Mouse (Mus musculus) cortical plate, adult 2 months (tissue): ENCODE measurements at regions not wholly inside any gene's neighbourhood (a gene's known extent, or its start where the extent isn't known, plus 50 kb on each side); places are given as distances from the start of the nearest gene placed in this dataset.

Experiments used
- CTCF ChIP-seq: fragments of 200-500 bp; IDR thresholded peaks from 2 replicates; pipeline ENCODE4 v1.5.1; 2011; ENCODE audit warnings: mild to moderate bottlenecking, control low read depth, low read length; ENCODE audit not compliant: insufficient read depth; ENCODE audit errors: extremely low read depth
- POLR2A ChIP-seq: fragments of 200-500 bp; IDR thresholded peaks from 2 replicates; pipeline ENCODE4 v1.6.1; 2011; ENCODE audit warnings: mild to moderate bottlenecking, low read length, control low read depth; ENCODE audit not compliant: insufficient read depth; ENCODE audit errors: extremely low read depth

GRCm38 (mm10) chr12:71477691-71478090 lies 168.0 kb downstream of the Dact1 start:
- TF ChIP-seq CTCF (no peak), POLR2A (no peak)
